Mouse (Mus musculus): Measurements from ENCODE around the gene Dock4. TPM values are rescaled to one million over a fixed set of nuclear protein-coding genes. Genes with fewer than 3 reads are reported as not detected.

The Dock4 gene
- polyA plus RNA-seq, 1 experiment, result 2.6 TPM

- Histone ChIP-seq H3K4me3 (replicated peaks; ENCODE audit: control insufficient read depth, low read depth, low read length) (no peak overlapping the region), H3K27ac (ENCODE audit: control insufficient read depth, insufficient read depth, low read depth, low read length, poor library complexity) (no peak overlapping the region), H3K4me1 (ENCODE audit: control insufficient read depth, insufficient read depth, low read length) (no peaks in the 10 kb centered on the region; the same call in 1 of the 2 replicates)
- WGBS, result 70% methylated on average over 3 of the region's 3 CpGs
- TF ChIP-seq CTCF (IDR thresholded peaks at IDR 0.05; ENCODE audit: control insufficient read depth, insufficient read depth, low read length), result no peak
- no peak for TF ChIP-seq POLR2A (IDR thresholded peaks at IDR 0.05; ENCODE audit: borderline replicate concordance, control insufficient read depth, low read depth, low read length)
Measured at GRCm38 (mm10) chr12:40826491-40826890, 380.7 kb downstream of the Dock4 start.

- H3K27ac ChIP-seq (ENCODE audit: control insufficient read depth, insufficient read depth, low read depth, low read length, poor library complexity), result no peak overlapping the region
- TF ChIP-seq CTCF (IDR thresholded peaks at IDR 0.05; ENCODE audit: control insufficient read depth, insufficient read depth, low read length), result no peak
- no peak for TF ChIP-seq POLR2A (IDR thresholded peaks at IDR 0.05; ENCODE audit: borderline replicate concordance, control insufficient read depth, low read depth, low read length)
- no peak overlapping the region for H3K4me3 ChIP-seq (replicated peaks; ENCODE audit: control insufficient read depth, low read depth, low read length)
- no peaks in the 10 kb centered on the region; the same call in 1 of the 2 replicates for H3K4me1 ChIP-seq (ENCODE audit: control insufficient read depth, insufficient read depth, low read length)
Measured at GRCm38 (mm10) chr12:40828025-40828424, 382.3 kb downstream of the Dock4 start.

- WGBS, result 76% methylated on average over 1 of the region's 1 CpGs
- Histone ChIP-seq H3K27ac (ENCODE audit: control insufficient read depth, insufficient read depth, low read depth, low read length, poor library complexity) (no peak overlapping the region), H3K4me1 (ENCODE audit: control insufficient read depth, insufficient read depth, low read length) (no peaks in the 10 kb centered on the region; the same call in 1 of the 2 replicates), H3K4me3 (replicated peaks; ENCODE audit: control insufficient read depth, low read depth, low read length) (no peak overlapping the region)
- TF ChIP-seq POLR2A (IDR thresholded peaks at IDR 0.05; ENCODE audit: borderline replicate concordance, control insufficient read depth, low read depth, low read length), result no peak
Measured at GRCm38 (mm10) chr12:40829269-40829668, 383.5 kb downstream of the Dock4 start.

- Histone ChIP-seq H3K4me1 (ENCODE audit: control insufficient read depth, insufficient read depth, low read length) (no peaks in the 10 kb centered on the region), H3K27ac (ENCODE audit: control insufficient read depth, insufficient read depth, low read depth, low read length, poor library complexity) (no peak overlapping the region), H3K4me3 (replicated peaks; ENCODE audit: control insufficient read depth, low read depth, low read length) (no peak overlapping the region)
- WGBS, result 58% methylated on average over 8 of the region's 8 CpGs
- TF ChIP-seq CTCF (IDR thresholded peaks at IDR 0.05; ENCODE audit: control insufficient read depth, insufficient read depth, low read length) (peak; percentile 43; the same call in 1 of the 2 replicates), POLR2A (IDR thresholded peaks at IDR 0.05; ENCODE audit: borderline replicate concordance, control insufficient read depth, low read depth, low read length) (no peak)
Measured at GRCm38 (mm10) chr12:40832157-40832556, 386.4 kb downstream of the Dock4 start.

- TF ChIP-seq POLR2A (IDR thresholded peaks at IDR 0.05; ENCODE audit: borderline replicate concordance, control insufficient read depth, low read depth, low read length), result no peak
- no peak for TF ChIP-seq CTCF (IDR thresholded peaks at IDR 0.05; ENCODE audit: control insufficient read depth, insufficient read depth, low read length)
- H3K4me3 ChIP-seq (replicated peaks; ENCODE audit: control insufficient read depth, low read depth, low read length), result no peak overlapping the region
- WGBS, result 84% methylated on average over 6 of the region's 6 CpGs
- H3K4me1 ChIP-seq (ENCODE audit: control insufficient read depth, insufficient read depth, low read length), result no peaks in the 10 kb centered on the region
- H3K27ac ChIP-seq (ENCODE audit: control insufficient read depth, insufficient read depth, low read depth, low read length, poor library complexity), result no peak overlapping the region
Measured at GRCm38 (mm10) chr12:40836924-40837323, 391.2 kb downstream of the Dock4 start.

DNA sequence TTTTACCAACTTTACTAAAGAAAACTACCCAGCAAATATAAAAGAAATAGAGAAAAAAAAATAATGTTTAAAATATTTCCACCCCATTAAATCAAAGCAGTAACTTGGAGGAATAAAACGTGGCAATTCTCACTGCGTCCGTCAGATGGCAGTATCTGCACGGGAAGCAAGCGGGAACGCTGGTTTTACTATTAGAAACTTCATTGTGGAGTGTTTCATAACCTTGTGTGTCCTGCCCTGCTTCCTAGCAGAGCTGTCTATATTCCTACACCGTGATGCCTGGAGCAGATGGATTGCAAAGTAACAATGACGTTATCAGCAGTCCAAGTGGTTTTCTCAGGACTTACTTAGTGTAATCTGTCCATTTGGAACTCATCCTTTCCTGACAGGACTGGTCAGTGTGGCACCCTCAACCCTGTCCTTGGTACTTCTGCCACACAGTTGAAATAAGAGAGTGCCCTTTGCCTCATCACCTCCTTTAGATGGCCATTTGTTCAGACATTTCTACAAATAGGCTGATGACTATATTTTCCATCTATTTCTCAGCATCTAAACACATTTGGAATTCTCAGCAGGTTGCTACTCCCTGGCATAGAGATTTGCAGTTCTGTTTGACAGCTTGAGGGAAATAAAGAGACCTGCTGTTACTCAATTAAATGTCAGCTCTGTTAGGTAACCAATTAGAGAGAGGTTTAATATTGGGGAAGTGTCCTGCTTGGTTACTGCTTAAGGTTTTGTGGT is 392.0 kb downstream of the Dock4 start:
- WGBS, result 3% methylated on average over 8 of the region's 8 CpGs
- TF ChIP-seq CTCF (IDR thresholded peaks at IDR 0.05; ENCODE audit: control insufficient read depth, insufficient read depth, low read length), result peak; percentile 77
- TF ChIP-seq POLR2A (IDR thresholded peaks at IDR 0.05; ENCODE audit: borderline replicate concordance, control insufficient read depth, low read depth, low read length), result no peak
- H3K27ac ChIP-seq (ENCODE audit: control insufficient read depth, insufficient read depth, low read depth, low read length, poor library complexity), result no peak overlapping the region

DNA sequence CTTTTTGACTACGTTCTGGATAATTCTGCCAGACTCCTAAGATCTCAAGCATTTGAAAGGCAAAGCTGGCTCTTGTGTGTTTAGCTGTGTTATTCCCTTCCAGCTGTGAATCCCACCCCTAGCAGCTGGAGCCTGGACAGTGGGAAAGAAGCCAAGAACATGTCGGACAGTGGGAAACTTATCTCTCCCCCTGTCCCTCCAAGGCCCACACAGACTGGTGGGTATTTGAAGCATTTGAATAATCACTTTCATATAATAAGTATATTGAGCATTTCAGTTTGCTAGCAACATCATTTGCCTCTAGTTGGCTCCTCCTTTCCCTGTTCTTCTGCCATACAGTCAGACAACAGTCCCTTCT is 392.6 kb downstream of the Dock4 start:
- TF ChIP-seq POLR2A (IDR thresholded peaks at IDR 0.05; ENCODE audit: borderline replicate concordance, control insufficient read depth, low read depth, low read length) (no peak), CTCF (IDR thresholded peaks at IDR 0.05; ENCODE audit: control insufficient read depth, insufficient read depth, low read length) (no peak)
- H3K4me3 ChIP-seq (replicated peaks; ENCODE audit: control insufficient read depth, low read depth, low read length), result no peak overlapping the region
- H3K4me1 ChIP-seq (ENCODE audit: control insufficient read depth, insufficient read depth, low read length), result no peaks in the 10 kb centered on the region; the same call in 1 of the 2 replicates
- WGBS, result 81% methylated on average over 2 of the region's 2 CpGs
- H3K27ac ChIP-seq (ENCODE audit: control insufficient read depth, insufficient read depth, low read depth, low read length, poor library complexity), result no peak overlapping the region

More for the DNA sequence above, 392.0 kb downstream of the Dock4 start:
- no peak overlapping the region for H3K4me3 ChIP-seq (replicated peaks; ENCODE audit: control insufficient read depth, low read depth, low read length)
- H3K4me1 ChIP-seq (ENCODE audit: control insufficient read depth, insufficient read depth, low read length), result no peaks in the 10 kb centered on the region; the same call in 1 of the 2 replicates

GRCm38 (mm10) chr12:40838940-40839339 is 393.2 kb downstream of the Dock4 start:
- TF ChIP-seq POLR2A (IDR thresholded peaks at IDR 0.05; ENCODE audit: borderline replicate concordance, control insufficient read depth, low read depth, low read length), result no peak
- Histone ChIP-seq H3K27ac (ENCODE audit: control insufficient read depth, insufficient read depth, low read depth, low read length, poor library complexity) (no peak overlapping the region), H3K4me3 (replicated peaks; ENCODE audit: control insufficient read depth, low read depth, low read length) (no peak overlapping the region), H3K4me1 (ENCODE audit: control insufficient read depth, insufficient read depth, low read length) (no peaks in the 10 kb centered on the region; the same call in 1 of the 2 replicates)
- 92% methylated on average over 5 of the region's 5 CpGs for WGBS

DNA sequence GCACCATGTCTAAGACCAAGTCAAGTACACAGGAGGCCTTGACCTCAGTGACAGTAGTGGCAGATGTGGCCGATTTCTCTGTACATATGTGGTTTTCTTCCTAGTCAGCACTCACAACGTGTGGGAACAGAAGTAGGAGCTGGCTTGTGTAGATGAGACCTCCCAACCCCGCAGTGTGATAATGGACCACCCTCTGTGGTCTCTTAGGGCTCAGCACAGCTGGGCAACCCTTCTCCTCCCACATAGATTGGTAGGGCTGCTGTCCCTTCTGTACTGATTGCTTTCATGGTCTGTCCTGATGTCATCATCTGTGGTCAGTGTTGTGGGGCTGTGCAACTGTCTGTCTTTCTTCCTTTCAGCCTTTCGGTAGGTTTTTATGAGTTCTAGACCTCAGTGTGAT is 394.1 kb downstream of the Dock4 start:
- Histone ChIP-seq H3K4me3 (replicated peaks; ENCODE audit: control insufficient read depth, low read depth, low read length) (no peak overlapping the region), H3K4me1 (ENCODE audit: control insufficient read depth, insufficient read depth, low read length) (no peaks in the 10 kb centered on the region; the same call in 1 of the 2 replicates), H3K27ac (ENCODE audit: control insufficient read depth, insufficient read depth, low read depth, low read length, poor library complexity) (no peak overlapping the region)
- WGBS, result 53% methylated on average over 4 of the region's 4 CpGs
- TF ChIP-seq POLR2A (IDR thresholded peaks at IDR 0.05; ENCODE audit: borderline replicate concordance, control insufficient read depth, low read depth, low read length) (no peak), CTCF (IDR thresholded peaks at IDR 0.05; ENCODE audit: control insufficient read depth, insufficient read depth, low read length) (no peak)

Measured in bone marrow, adult 2 months (tissue).